Mouse (Mus musculus): ENCODE data around the gene Ssbp1.

Gene Ssbp1

DNA sequence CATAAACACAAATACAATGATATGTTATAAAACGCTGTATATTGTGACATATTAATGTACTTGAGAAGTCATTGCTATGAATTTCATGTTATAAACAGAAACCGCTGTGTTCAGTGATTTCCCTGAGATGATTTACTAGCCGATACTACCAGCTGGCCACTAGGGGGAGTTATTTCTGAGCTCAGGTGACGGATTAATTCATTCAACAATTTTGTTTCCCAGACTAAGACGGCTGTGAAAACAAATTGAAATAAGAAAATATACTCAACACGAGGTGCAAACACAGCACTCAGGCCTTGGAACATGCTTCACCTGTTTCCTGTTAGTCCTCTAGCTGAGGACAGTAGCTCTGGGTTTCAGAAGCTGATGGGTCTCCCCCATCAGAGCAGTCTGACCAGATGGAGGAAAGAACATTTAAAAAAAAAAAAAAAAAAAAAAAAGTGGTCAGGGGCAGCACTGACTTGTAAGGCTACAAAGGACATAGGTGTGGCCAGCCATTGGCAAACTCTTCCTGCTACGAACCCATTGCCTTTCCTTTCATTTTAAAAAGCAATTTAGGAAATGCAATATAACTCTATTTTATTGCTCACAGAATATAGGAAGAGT lies 16.6 kb upstream of the Ssbp1 start:
- peak; percentile 34 for DNase-seq (ENCODE audit: low read depth, low spot score)

DNA sequence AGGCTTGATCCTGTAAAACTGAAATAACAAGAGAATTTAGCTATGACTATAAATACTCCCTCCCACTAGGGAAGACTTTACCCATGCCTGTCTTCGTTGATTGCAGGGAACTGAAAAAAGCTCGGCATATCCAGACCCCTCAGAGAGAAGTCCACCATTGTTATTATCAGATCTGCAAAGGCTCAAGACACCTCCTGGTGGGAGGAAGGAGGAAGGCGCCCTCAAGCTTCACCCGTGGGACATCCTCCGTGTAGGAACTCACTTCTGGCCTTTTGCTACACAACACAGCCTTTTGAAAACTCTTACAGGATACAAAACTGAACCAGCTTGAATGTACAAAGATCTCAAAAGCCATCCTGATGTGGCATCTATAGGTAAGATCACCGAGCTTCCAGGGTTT lies 5.4 kb upstream of the Ssbp1 start:
- peak; percentile 26 for DNase-seq (ENCODE audit: low read depth, low spot score)

DNA sequence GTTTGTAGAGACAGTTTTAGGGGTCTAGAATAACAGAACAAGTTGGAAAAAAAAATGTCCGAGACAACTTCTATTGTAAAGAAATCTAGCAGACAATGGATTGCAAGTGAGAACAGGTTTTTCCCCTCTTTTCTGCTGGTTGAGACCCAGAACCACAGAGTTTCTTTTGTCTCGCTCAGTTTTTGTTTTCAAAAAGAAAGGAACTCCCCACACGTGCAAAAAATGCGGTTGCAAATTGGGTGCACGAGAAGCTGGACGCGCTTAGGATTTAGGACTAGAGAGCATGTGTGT lies 513 bp downstream of the Ssbp1 start:
- DNase-seq (ENCODE audit: low read depth, low spot score), result no peak

DNA sequence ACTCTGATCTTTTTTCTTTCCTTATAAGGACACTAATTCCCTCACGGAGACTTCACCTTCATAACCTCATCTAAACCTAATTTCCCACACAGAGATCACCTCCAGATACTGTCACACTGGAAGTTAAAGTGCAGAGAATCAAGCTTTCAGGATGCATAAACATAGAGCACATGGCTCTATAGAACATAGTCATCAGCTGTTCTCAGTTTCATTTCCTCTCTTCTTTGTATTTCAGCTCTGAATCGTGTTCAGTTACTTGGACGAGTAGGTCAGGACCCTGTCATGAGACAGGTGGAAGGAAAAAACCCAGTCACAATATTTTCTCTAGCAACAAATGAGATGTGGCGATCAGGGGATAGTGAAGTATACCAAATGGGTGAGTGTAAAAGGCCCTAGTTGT lies 5.0 kb downstream of the Ssbp1 start:
- no peak for DNase-seq (ENCODE audit: low read depth, low spot score)

DNA sequence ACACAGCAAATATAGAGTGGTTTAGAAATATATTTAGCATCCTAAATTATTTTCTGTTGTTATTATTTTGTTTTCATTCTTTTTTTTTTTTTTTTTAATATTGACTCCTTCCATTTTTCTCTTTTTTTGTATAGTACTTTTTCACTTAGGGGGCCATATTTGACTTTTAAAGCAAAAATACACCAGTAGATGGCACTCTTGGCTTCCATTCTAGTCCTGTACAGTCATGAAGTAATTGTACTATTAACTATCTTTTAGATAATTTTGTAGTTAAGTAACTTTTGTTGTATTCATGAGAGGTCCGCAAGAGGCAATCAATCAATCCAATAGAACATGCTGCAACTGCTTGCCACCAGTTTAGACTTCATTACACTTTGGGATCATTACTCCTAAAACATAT lies 8.6 kb downstream of the Ssbp1 start:
- DNase-seq (ENCODE audit: low read depth, low spot score), result peak; percentile 15

DNA sequence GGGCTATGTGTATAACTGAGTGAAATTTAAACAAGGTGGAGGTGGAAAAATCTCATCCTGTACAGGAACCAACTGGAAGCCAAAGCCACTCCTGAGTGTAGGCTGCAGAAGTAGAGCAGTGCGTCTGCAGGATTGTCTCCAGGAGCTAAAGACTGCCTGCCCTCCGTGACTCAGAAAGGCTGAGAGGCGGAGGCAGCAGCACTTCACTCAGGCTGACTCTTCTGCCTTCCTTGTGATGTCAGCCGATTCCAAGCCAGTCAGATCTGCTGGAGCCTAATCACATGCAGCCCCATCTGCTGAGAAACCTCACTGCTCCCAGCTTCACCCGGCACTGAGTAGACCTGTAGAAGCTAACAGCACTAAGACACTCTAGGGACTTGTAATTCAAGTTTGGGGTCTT lies 11.2 kb downstream of the Ssbp1 start:
- DNase-seq (ENCODE audit: low read depth, low spot score), result no peak

DNA sequence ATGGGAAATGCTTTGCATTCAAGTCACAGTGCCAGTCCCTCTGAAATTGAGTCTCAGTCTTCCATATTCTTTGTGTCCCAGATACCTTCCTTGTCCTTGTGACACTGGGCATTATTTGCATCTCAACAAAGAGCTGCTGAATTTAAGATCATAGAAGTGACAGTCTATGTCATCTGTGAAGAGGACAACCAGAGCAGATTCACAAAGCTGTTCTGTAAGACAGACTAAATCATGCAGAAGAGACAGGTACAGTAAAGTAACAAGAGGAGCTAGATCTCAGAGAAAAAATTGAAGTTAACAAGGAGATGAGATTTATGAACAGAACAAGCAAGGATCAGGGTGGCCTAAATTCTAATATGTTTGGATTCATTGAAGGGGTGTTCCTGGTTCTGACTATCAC lies 19.8 kb downstream of the Ssbp1 start, which contains the start of gene Tas2r137:
Gene Tas2r137 (plus strand): TSS at position 301 of the 400 bp plus-strand sequence.
- no peak for DNase-seq (ENCODE audit: low read depth, low spot score)

DNA sequence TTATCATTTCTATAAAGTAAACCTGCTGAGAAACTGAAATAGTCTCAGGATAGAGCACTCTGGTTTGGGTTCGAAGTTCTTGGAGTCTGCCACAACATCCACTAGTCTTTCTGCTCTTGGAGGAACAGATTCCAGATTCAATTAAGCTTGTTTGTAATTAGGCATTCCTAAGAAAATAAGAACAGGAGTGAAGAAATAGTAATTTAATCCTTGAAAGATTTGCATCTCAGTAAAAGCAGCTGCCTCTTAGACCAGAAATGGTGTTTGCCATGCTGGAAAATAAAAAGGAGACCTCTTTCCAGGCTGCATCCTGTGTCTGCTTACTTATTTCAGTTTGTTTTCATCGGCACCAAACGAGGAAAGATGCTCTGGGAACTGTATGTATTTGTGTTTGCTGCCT lies 22.1 kb downstream of the Ssbp1 start, which contains the start of gene Tas2r108:
Gene Tas2r108 (plus strand): TSS at position 301 of the 400 bp plus-strand sequence.
- DNase-seq (ENCODE audit: low read depth, low spot score), result no peak

DNA sequence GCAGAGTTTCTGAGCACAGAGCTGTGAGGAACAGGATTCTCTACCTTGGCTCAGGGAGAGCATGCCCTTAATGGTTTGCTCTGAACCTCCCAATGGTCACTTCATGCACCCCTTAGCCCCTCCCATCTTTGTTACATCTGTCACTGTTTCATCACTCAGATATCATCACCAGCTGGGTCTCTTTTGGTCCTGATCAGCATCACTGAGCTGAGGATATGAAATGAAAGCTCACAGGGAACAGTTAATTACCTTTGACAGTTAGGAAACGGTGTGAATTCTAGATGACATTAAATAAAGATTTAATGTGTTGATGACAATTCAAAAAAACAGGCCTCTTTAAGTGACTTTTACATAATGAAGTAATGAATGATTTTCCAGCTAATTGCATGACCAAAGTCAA lies 48.3 kb downstream of the Ssbp1 start, which contains the start of gene Prss37:
Gene Prss37 (minus strand): TSS at position 101 of the 400 bp plus-strand sequence.
- DNase-seq (ENCODE audit: low read depth, low spot score), result no peak
